Mouse (Mus musculus): ENCODE measurements around the gene Osm. TPM values are rescaled to one million over a fixed set of nuclear protein-coding genes. Genes with fewer than 3 reads are reported as not detected.

Gene Osm
- total and polyA plus RNA-seq, 3 experiments = 11.0 to 15.1 (median 12.5) TPM

DNA sequence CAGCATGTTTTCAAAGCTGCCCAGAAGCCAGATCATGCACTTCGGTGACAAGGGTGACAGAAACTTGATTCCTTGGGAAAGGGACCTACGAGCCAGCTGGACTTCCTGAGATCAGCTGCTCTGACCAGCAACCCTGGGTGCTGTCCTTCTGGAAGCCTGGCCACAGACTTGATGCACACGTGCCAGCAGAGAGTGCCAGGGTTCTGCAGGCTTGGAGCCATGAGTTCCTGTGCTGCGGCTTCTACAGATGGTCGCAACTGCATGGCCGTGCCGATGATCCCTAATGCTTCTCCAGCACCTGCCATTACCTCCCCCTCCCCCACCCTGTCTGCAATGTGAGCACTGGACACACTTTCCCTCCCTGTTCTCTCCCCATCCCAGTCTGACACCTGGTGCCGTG is 7.8 kb upstream of the Osm start:
- H3K4me1 ChIP-seq (ENCODE audit: control insufficient read depth in 1 of 2, insufficient read depth in 2 of 2) = peaks cover 7 to 21% of the 10 kb centered on the region in 2 experiments
- DNase-seq (ENCODE audit: extremely low read depth) = no peak
- H3K79me2 ChIP-seq (replicated peaks; ENCODE audit: control insufficient read depth, extremely low read depth, insufficient read depth, poor library complexity, severe bottlenecking) = no peaks in the 10 kb centered on the region
- dilution Hi-C loops (cut with MboI; ENCODE audit: extremely low pct_ligation_motif_present, extremely low pct_unique_long_range_greater_than_20kb, low sequenced_read_pairs) = no loop called here
- TF ChIP-seq USF1 (IDR thresholded peaks at IDR 0.05; ENCODE audit: low read depth, low read length) = no peak
- TF ChIP-seq POLR2AphosphoS2 (IDR thresholded peaks at IDR 0.05; ENCODE audit: low read depth, low read length) = no peak
- TF ChIP-seq POLR2A (IDR thresholded peaks at IDR 0.05; ENCODE audit: low read depth, low read length) = no peak
- TF ChIP-seq MEF2A (IDR thresholded peaks at IDR 0.05; ENCODE audit: borderline replicate concordance, low read depth, low read length) = no peak
- no peak for TF ChIP-seq CHD2 (IDR thresholded peaks at IDR 0.05; ENCODE audit: low read length)
- H3K27ac ChIP-seq (ENCODE audit: insufficient read depth, low read depth) = no peak overlapping the region
- H3K9me3 ChIP-seq (replicated peaks; ENCODE audit: low read length) = no peaks in the 10 kb centered on the region
- no peak overlapping the region for H3K4me2 ChIP-seq (ENCODE audit: insufficient read depth, low read depth, poor library complexity, severe bottlenecking)
- no peak overlapping the region for H3K9ac ChIP-seq (ENCODE audit: insufficient read depth, low read depth)
- H3K36me3 ChIP-seq (replicated peaks in 1 of 2; ENCODE audit: control insufficient read depth in 1 of 2, insufficient read depth in 1 of 2, low read length in 1 of 2) = peaks cover 3 to 37% of the 10 kb centered on the region in 2 experiments
- in situ Hi-C loops (cut with MboI; ENCODE audit: low pct_ligation_motif_present, low pct_unique_long_range_greater_than_20kb, low sequenced_read_pairs) = no loop called here
- H3K27me3 ChIP-seq (replicated peaks) = no peaks in the 10 kb centered on the region
- H3K4me3 ChIP-seq (replicated peaks in 1 of 3; ENCODE audit: low read depth in 2 of 3, low read length in 2 of 3, poor library complexity in 1 of 3) = no peak overlapping the region

DNA sequence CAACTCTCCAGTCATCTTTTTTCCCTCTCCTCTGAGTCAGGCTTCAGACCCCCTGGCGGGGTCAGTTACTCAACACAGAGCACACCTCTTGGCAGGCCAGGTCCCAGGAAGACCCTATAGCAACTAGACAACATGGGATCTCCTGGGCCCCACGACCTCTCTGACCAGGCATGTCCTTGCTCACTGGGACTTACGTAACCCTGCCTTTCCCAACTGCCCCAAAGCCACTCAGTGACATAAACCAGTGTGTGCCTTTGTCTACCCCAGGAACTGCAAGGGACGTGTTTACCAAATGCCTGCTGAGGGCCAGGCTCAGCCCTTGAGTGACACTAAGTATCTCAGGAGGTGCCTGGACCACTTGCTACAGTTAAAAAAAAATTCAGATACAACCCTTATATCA is 6.4 kb upstream of the Osm start:
- no peaks in the 10 kb centered on the region for H3K9me3 ChIP-seq (replicated peaks; ENCODE audit: low read length)
- H3K79me2 ChIP-seq (replicated peaks; ENCODE audit: control insufficient read depth, extremely low read depth, insufficient read depth, poor library complexity, severe bottlenecking) = no peaks in the 10 kb centered on the region
- in situ Hi-C loops (cut with MboI; ENCODE audit: low pct_ligation_motif_present, low pct_unique_long_range_greater_than_20kb, low sequenced_read_pairs) (no loop called here), dilution Hi-C loops (cut with MboI; ENCODE audit: extremely low pct_ligation_motif_present, extremely low pct_unique_long_range_greater_than_20kb, low sequenced_read_pairs) (no loop called here)
- H3K27me3 ChIP-seq (replicated peaks) = no peaks in the 10 kb centered on the region
- H3K27ac ChIP-seq (ENCODE audit: insufficient read depth, low read depth) = no peak overlapping the region
- H3K4me3 ChIP-seq (replicated peaks in 1 of 3; ENCODE audit: low read depth in 2 of 3, low read length in 2 of 3, poor library complexity in 1 of 3) = no peak overlapping the region
- H3K4me1 ChIP-seq (ENCODE audit: control insufficient read depth in 1 of 2, insufficient read depth in 2 of 2) = peaks cover 3 to 23% of the 10 kb centered on the region in 2 experiments; a peak in 3 of 4 replicates
- DNase-seq (ENCODE audit: extremely low read depth) = no peak
- H3K9ac ChIP-seq (ENCODE audit: insufficient read depth, low read depth) = no peak overlapping the region
- no peak overlapping the region for H3K4me2 ChIP-seq (ENCODE audit: insufficient read depth, low read depth, poor library complexity, severe bottlenecking)
- TF ChIP-seq NRF1 (IDR thresholded peaks at IDR 0.05; ENCODE audit: low read depth, low read length) (no peak), HCFC1 (IDR thresholded peaks at IDR 0.05; ENCODE audit: low read depth, low read length) (no peak), POLR2A (IDR thresholded peaks at IDR 0.05; ENCODE audit: low read depth, low read length) (no peak), SMC3 (IDR thresholded peaks at IDR 0.05; ENCODE audit: low read depth, low read length) (no peak), BHLHE40 (IDR thresholded peaks at IDR 0.05; ENCODE audit: low read depth, low read length) (no peak), JUN (IDR thresholded peaks at IDR 0.05; ENCODE audit: insufficient read depth, low read depth, low read length) (no peak), PAX5 (IDR thresholded peaks at IDR 0.05; ENCODE audit: low read length) (no peak), RCOR1 (conservative IDR thresholded peaks at IDR 0.05; ENCODE audit: low read depth, low read length) (no peak), ZC3H11A (IDR thresholded peaks at IDR 0.05; ENCODE audit: low read depth, low read length) (no peak), RAD21 (IDR thresholded peaks at IDR 0.05; ENCODE audit: low read depth, low read length) (no peak)
- H3K36me3 ChIP-seq (replicated peaks in 1 of 2; ENCODE audit: control insufficient read depth in 1 of 2, insufficient read depth in 1 of 2, low read length in 1 of 2) = peaks cover 3 to 46% of the 10 kb centered on the region in 2 experiments

DNA sequence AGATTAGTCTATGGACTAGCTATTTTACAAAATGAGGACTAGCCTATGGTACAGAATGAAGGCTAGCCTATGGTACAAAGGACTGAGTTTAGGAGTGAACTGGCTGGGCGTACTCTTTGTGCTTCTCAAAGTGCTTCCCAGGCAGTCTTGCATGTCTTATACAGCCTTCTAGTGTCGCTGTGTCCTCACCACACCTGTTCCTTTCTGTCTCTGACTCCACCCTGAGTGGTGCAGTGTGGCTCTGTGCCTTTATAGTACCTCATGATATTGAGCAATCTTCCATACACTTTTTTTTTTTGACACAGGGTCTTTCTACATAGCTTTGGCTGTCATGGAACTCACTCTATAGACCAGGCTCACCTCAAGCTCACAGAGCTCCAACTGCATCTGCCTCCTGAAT is 4.8 kb upstream of the Osm start:
- dilution Hi-C loops (cut with MboI; ENCODE audit: extremely low pct_ligation_motif_present, extremely low pct_unique_long_range_greater_than_20kb, low sequenced_read_pairs) = no loop called here
- TF ChIP-seq ZNF384 (IDR thresholded peaks at IDR 0.05; ENCODE audit: low read depth, low read length) (no peak), MAZ (IDR thresholded peaks at IDR 0.05; ENCODE audit: low read depth, low read length) (no peak)
- H3K4me2 ChIP-seq (ENCODE audit: insufficient read depth, low read depth, poor library complexity, severe bottlenecking) = no peak overlapping the region

More for the DNA sequence above, 4.8 kb upstream of the Osm start:
- no peak overlapping the region for H3K4me3 ChIP-seq (replicated peaks in 1 of 3; ENCODE audit: low read depth in 2 of 3, low read length in 2 of 3, poor library complexity in 1 of 3)
- in situ Hi-C loops (cut with MboI; ENCODE audit: low pct_ligation_motif_present, low pct_unique_long_range_greater_than_20kb, low sequenced_read_pairs) = no loop called here
- no peaks in the 10 kb centered on the region for H3K27me3 ChIP-seq (replicated peaks)
- H3K9ac ChIP-seq (ENCODE audit: insufficient read depth, low read depth) = no peak overlapping the region
- no peaks in the 10 kb centered on the region for H3K9me3 ChIP-seq (replicated peaks; ENCODE audit: low read length)
- peaks cover 3 to 46% of the 10 kb centered on the region in 2 experiments for H3K36me3 ChIP-seq (replicated peaks in 1 of 2; ENCODE audit: control insufficient read depth in 1 of 2, insufficient read depth in 1 of 2, low read length in 1 of 2)
- no peak overlapping the region for H3K27ac ChIP-seq (ENCODE audit: insufficient read depth, low read depth)
- H3K4me1 ChIP-seq (ENCODE audit: control insufficient read depth in 1 of 2, insufficient read depth in 2 of 2) = peaks cover 9 to 27% of the 10 kb centered on the region in 2 experiments
- no peak for DNase-seq (ENCODE audit: extremely low read depth)
- no peaks in the 10 kb centered on the region for H3K79me2 ChIP-seq (replicated peaks; ENCODE audit: control insufficient read depth, extremely low read depth, insufficient read depth, poor library complexity, severe bottlenecking)
